Mouse (Mus musculus) E14TG2a.4 (cell line): ENCODE measurements around the gene Ppt2.

Experiments
- CTCF ChIP-seq: conservative IDR thresholded peaks from 2 replicates; pipeline ENCODE4 v1.5.1; 2014; ENCODE audit warnings: low read length
- POU5F1 ChIP-seq: IDR thresholded peaks from 2 replicates; pipeline ENCODE4 v1.6.1; 2014; ENCODE audit warnings: low read length, borderline replicate concordance

- TF ChIP-seq CTCF (no peak), POU5F1 (no peak)
These were observed 35.4 kb downstream of the Ppt2 start for GRCm38 (mm10) chr17:34592581-34593549.
